Mouse (Mus musculus) megakaryocyte, embryonic 14.5 days (primary cell): ENCODE data around the gene Cchcr1.

Source experiments
- FLI1 ChIP-seq: IDR thresholded peaks from 2 replicates; pipeline ENCODE4 v1.6.1; 2012; ENCODE audit warnings: low read length, inconsistent platforms, mixed read lengths
- GATA1 ChIP-seq: IDR thresholded peaks from 3 replicates; pipeline ENCODE4 v1.6.1; 2012; ENCODE audit warnings: mixed read lengths, low read length, inconsistent platforms, borderline replicate concordance

- TF ChIP-seq GATA1 = no peak
- TF ChIP-seq FLI1 = no peak
Observed at GRCm38 (mm10) chr17:35567767-35568166, 50.9 kb downstream of the Cchcr1 start.
